Mouse (Mus musculus): ENCODE data around the gene Cmtm1.
"Not testable (repeated sequence)": the region's sequence is repeated elsewhere in the genome, so short reads cannot be mapped to it uniquely, and the experiment has no call there.

- not testable (repeated sequence) for TF ChIP-seq HCFC1 (IDR thresholded peaks at IDR 0.05; ENCODE audit: borderline replicate concordance, insufficient read depth, low read length); ZC3H11A (IDR thresholded peaks at IDR 0.05; ENCODE audit: borderline replicate concordance, low read depth, low read length); MAFK (IDR thresholded peaks at IDR 0.05; ENCODE audit: insufficient read depth, low read depth, low read length); ZNF384 (IDR thresholded peaks at IDR 0.05; ENCODE audit: low read depth, low read length); CHD2 (IDR thresholded peaks at IDR 0.05; ENCODE audit: low read depth, low read length)
Measured at GRCm38 (mm10) chr8:104309441-104310155, at the start of gene Cmtm1, which contains the start of gene Gm45711.

All from ES-E14 (cell line).